Mouse (Mus musculus): Measurements from ENCODE around the gene Ptprm. TPM values are rescaled to one million over a fixed set of nuclear protein-coding genes. Genes with fewer than 3 reads are reported as not detected.

The Ptprm gene
- polyA plus RNA-seq, 1 experiment from 2014 or later: 19.7 TPM

DNA sequence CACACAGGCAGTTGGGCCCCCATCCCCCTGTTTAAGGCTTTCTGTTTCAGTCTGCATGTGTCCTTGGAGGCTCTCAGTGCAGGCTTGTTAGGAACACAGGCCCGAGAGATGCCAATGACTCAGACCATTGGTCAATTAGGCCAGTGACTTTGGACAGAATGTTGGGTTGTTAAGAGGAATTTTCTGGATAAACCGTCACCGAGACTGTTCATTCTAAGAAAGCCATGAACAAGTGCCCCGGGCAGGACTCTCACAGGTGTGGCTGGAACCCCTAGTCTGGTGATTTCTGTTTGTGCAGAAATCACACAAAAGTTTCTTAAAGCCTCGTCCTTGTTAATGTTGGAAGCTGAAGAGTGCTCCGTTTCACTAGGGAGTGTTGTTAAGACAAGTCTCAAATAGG is 615.9 kb downstream of the Ptprm start:
- Histone ChIP-seq H3K36me3 (ENCODE audit: control insufficient read depth, insufficient read depth, low read length) (no peaks in the 10 kb centered on the region), H3K4me2 (ENCODE audit: low read length) (no peak overlapping the region), H3K9ac (ENCODE audit: low read depth, low read length) (no peak overlapping the region), H3K4me1 (ENCODE audit: control insufficient read depth, insufficient read depth, low read length) (peaks cover 3% of the 10 kb centered on the region; the same call in 1 of the 2 replicates), H3K4me3 (ENCODE audit: low read depth, low read length) (no peak overlapping the region), H3K9me3 (replicated peaks; ENCODE audit: control insufficient read depth, low read length, poor library complexity, severe bottlenecking) (no peaks in the 10 kb centered on the region), H3K27me3 (ENCODE audit: control insufficient read depth, insufficient read depth, low read depth, low read length) (no peaks in the 10 kb centered on the region), H3K27ac (ENCODE audit: low read length) (no peak overlapping the region)
- ATAC-seq: no peak
- WGBS: 86% methylated on average over 6 of the region's 6 CpGs

DNA sequence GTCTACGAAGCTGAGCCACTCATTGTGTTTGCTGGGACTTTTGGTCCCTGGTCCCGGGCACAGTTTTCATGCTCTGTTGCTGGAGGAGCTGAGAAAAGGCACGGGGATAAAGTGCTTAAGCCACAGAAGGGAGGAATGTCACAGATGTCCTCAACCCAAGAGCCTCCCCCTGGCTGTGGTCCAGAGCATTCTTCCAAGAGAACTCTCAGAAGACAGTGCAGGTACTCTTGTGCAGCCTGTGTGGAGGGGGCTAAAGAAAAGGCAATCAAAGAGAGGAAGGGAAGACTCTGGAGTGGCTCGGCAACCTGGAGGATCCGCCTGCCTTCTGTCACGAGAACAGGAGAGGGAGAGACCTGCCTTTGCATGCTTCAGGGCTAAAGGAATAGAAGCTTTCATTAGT is 617.8 kb downstream of the Ptprm start:
- Histone ChIP-seq H3K27me3 (ENCODE audit: control insufficient read depth, insufficient read depth, low read depth, low read length) (no peaks in the 10 kb centered on the region), H3K4me2 (ENCODE audit: low read length) (no peak overlapping the region), H3K27ac (ENCODE audit: low read length) (no peak overlapping the region), H3K4me3 (ENCODE audit: low read depth, low read length) (no peak overlapping the region), H3K4me1 (ENCODE audit: control insufficient read depth, insufficient read depth, low read length) (peaks cover 3% of the 10 kb centered on the region; the same call in 1 of the 2 replicates), H3K9me3 (replicated peaks; ENCODE audit: control insufficient read depth, low read length, poor library complexity, severe bottlenecking) (no peaks in the 10 kb centered on the region), H3K9ac (ENCODE audit: low read depth, low read length) (no peak overlapping the region), H3K36me3 (ENCODE audit: control insufficient read depth, insufficient read depth, low read length) (no peaks in the 10 kb centered on the region)
- 25% methylated on average over 6 of the region's 6 CpGs for WGBS
- ATAC-seq: no peak

DNA sequence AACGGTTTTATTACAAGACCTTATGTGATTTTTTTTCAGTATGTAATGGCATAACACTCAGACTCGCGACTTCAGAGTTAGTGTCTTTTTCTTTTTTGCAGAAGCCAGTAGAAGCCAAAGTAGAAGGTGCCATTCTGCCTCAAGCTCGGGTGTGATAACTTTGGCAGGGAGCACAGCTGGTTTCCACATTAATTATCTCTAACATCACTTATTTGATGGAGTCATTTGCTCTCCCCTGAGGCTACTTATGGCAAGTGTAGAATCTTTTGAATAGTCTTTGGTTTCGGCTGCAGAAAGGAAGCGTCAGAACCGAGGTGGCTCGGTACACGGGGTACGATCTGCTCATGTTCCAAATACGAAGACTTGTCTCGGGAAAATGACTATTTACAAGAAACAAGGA is 620.7 kb downstream of the Ptprm start:
- no peak overlapping the region for H3K4me3 ChIP-seq (ENCODE audit: low read depth, low read length)
- peaks cover 3% of the 10 kb centered on the region; the same call in 1 of the 2 replicates for H3K4me1 ChIP-seq (ENCODE audit: control insufficient read depth, insufficient read depth, low read length)
- no peak for ATAC-seq
- no peaks in the 10 kb centered on the region for H3K9me3 ChIP-seq (replicated peaks; ENCODE audit: control insufficient read depth, low read length, poor library complexity, severe bottlenecking)
- no peaks in the 10 kb centered on the region for H3K27me3 ChIP-seq (ENCODE audit: control insufficient read depth, insufficient read depth, low read depth, low read length)
- H3K4me2 ChIP-seq (ENCODE audit: low read length): no peak overlapping the region
- no peak overlapping the region for H3K9ac ChIP-seq (ENCODE audit: low read depth, low read length)
- no peak overlapping the region for H3K27ac ChIP-seq (ENCODE audit: low read length)
- H3K36me3 ChIP-seq (ENCODE audit: control insufficient read depth, insufficient read depth, low read length): no peaks in the 10 kb centered on the region
- WGBS: 69% methylated on average over 12 of the region's 12 CpGs

DNA sequence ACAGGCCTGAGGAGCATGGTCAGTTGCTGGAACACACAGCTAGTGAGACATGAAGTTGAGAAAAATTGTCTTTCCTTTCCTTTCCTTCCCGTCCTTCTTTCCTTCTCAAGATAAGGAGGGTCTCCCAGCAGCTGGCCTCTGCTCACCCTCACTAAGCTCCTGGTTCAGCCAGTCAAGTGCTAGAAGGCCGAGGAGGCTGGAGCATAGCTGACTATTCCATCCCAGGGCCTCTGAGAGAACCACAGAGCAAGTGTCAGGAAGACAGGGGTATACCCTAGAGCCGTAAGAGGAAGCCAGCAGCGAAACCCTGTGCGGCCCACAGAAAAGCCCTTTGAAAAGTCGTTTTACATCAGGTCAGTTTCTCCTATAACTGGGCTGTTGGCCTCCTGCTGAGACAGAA is 624.3 kb downstream of the Ptprm start:
- Histone ChIP-seq H3K27me3 (ENCODE audit: control insufficient read depth, insufficient read depth, low read depth, low read length) (no peaks in the 10 kb centered on the region), H3K9me3 (replicated peaks; ENCODE audit: control insufficient read depth, low read length, poor library complexity, severe bottlenecking) (no peaks in the 10 kb centered on the region), H3K27ac (ENCODE audit: low read length) (no peak overlapping the region), H3K4me3 (ENCODE audit: low read depth, low read length) (no peak overlapping the region), H3K4me2 (ENCODE audit: low read length) (no peak overlapping the region), H3K4me1 (ENCODE audit: control insufficient read depth, insufficient read depth, low read length) (no peaks in the 10 kb centered on the region), H3K9ac (ENCODE audit: low read depth, low read length) (no peak overlapping the region), H3K36me3 (ENCODE audit: control insufficient read depth, insufficient read depth, low read length) (no peaks in the 10 kb centered on the region)
- 67% methylated on average over 6 of the region's 6 CpGs for whole genome bisulfite sequencing
- ATAC-seq: no peak

DNA sequence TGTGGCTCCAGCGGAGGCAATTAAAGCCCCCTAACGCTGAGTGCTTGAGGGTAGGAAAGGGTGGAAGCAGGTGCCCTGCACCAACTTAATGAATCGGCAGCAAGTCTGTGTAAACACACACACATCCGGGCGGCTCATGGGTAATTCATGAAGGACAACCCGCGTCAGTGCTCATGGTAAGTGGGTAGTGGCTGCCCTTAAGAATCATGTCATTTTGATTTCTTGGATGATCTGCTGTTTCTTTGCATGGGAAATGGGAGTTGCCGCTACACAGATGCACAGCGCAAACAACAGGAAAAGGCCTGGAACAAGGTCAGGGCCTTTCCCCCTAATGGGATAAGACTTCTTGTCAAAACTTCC is 633.3 kb downstream of the Ptprm start:
- 38% methylated on average over 9 of the region's 9 CpGs for WGBS
- H3K36me3 ChIP-seq (ENCODE audit: control insufficient read depth, insufficient read depth, low read length): no peaks in the 10 kb centered on the region
- no peaks in the 10 kb centered on the region for H3K9me3 ChIP-seq (replicated peaks; ENCODE audit: control insufficient read depth, low read length, poor library complexity, severe bottlenecking)
- H3K4me2 ChIP-seq (ENCODE audit: low read length): 0 out of 2 replicates have a peak overlapping the region, but pooled peaks have one; percentile 10
- H3K27me3 ChIP-seq (ENCODE audit: control insufficient read depth, insufficient read depth, low read depth, low read length): no peaks in the 10 kb centered on the region
- ATAC-seq: peak; percentile 90
- H3K27ac ChIP-seq (ENCODE audit: low read length): no peak overlapping the region
- H3K9ac ChIP-seq (ENCODE audit: low read depth, low read length): no peak overlapping the region
- H3K4me1 ChIP-seq (ENCODE audit: control insufficient read depth, insufficient read depth, low read length): peaks cover 9% of the 10 kb centered on the region
- H3K4me3 ChIP-seq (ENCODE audit: low read depth, low read length): no peak overlapping the region

DNA sequence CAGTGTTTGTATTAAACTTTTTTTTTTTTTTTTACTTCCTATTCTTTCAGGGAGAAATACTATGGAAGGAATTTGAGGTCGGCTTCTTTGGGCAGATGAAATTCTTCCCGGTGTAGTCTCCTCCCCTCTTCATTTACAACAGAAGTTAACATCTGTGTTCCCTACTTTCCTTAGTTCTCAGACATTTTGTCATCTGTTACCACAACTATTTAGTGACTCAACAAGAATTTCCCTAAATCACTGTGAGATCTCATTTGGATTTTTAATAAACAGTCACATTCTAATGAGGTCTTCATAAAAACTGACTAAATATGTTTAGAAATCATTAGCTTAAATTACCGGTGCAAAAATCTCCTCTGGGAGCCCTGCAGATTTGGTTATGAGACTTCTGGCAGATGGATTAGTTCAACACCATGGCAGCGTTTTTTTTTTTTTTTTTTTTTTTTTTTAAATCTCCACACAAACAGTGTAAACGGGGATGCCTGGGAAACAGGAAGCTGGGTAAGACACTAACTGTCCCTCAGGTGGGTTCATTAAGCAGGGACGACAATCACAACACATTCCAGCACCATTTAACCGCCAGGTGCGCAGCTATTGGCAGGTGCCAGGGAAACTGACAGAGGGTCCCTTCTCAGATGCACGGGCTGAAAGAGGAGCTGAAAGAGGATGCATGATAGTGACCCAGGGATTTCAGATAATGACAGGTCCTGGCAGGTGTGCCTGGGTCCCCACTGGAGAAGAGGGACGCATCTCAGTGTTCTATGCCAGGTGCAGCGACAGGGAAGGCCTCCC is 633.9 kb downstream of the Ptprm start:
- 0 out of 2 replicates have a peak overlapping the region, but pooled peaks have one; percentile 10 for H3K4me2 ChIP-seq (ENCODE audit: low read length)
- no peaks in the 10 kb centered on the region for H3K36me3 ChIP-seq (ENCODE audit: control insufficient read depth, insufficient read depth, low read length)
- no peak overlapping the region for H3K9ac ChIP-seq (ENCODE audit: low read depth, low read length)
- H3K27me3 ChIP-seq (ENCODE audit: control insufficient read depth, insufficient read depth, low read depth, low read length): no peaks in the 10 kb centered on the region
- no peak overlapping the region for H3K4me3 ChIP-seq (ENCODE audit: low read depth, low read length)
- H3K27ac ChIP-seq (ENCODE audit: low read length): no peak overlapping the region
- H3K4me1 ChIP-seq (ENCODE audit: control insufficient read depth, insufficient read depth, low read length): peaks cover 9% of the 10 kb centered on the region
- ATAC-seq: no peak; the same call in none of the 2 replicates
- WGBS: 36% methylated on average over 11 of the region's 11 CpGs
- no peaks in the 10 kb centered on the region for H3K9me3 ChIP-seq (replicated peaks; ENCODE audit: control insufficient read depth, low read length, poor library complexity, severe bottlenecking)

DNA sequence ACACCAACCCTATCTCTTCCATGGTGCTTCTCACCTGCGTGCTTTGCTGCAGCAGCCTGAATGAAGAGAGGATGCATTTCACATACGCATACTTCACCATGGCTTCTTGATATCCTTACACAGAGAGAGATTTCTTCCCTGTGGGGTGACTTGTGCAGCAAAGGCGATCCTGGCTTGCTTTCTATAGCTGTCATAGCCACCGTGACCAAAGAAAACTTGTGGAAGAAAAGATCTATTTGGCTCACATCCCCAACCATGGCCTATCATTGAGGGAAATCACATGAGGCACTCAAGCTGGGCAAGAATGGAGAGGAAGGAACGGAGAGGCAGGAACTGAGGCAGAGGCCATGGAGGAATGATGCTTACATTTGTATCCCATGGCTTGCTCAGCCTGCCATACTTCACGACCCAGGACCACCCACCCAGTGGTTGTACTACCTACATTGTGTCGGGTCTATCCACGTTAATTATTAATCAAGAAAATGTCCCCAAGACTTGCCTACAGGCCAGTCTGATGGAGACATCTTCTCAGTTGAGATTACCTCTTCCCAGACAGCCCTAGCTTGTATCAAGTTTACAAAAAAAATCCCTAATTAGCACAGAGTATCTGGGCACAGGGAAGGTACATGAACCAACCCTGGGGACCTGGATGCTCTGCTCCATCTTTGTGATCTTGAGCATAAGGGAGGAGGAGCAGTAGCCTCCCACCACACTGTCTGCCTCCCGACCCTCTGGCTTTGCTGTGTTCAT is 641.6 kb downstream of the Ptprm start:
- H3K27me3 ChIP-seq (ENCODE audit: control insufficient read depth, insufficient read depth, low read depth, low read length): no peaks in the 10 kb centered on the region
- H3K4me3 ChIP-seq (ENCODE audit: low read depth, low read length): no peak overlapping the region
- H3K9me3 ChIP-seq (replicated peaks; ENCODE audit: control insufficient read depth, low read length, poor library complexity, severe bottlenecking): no peaks in the 10 kb centered on the region
- H3K27ac ChIP-seq (ENCODE audit: low read length): no peak overlapping the region
- ATAC-seq: no peak
- peaks cover 3% of the 10 kb centered on the region; the same call in 1 of the 2 replicates for H3K4me1 ChIP-seq (ENCODE audit: control insufficient read depth, insufficient read depth, low read length)
- no peaks in the 10 kb centered on the region for H3K36me3 ChIP-seq (ENCODE audit: control insufficient read depth, insufficient read depth, low read length)
- H3K9ac ChIP-seq (ENCODE audit: low read depth, low read length): no peak overlapping the region
- no peak overlapping the region for H3K4me2 ChIP-seq (ENCODE audit: low read length)
- 88% methylated on average over 9 of the region's 9 CpGs for WGBS

DNA sequence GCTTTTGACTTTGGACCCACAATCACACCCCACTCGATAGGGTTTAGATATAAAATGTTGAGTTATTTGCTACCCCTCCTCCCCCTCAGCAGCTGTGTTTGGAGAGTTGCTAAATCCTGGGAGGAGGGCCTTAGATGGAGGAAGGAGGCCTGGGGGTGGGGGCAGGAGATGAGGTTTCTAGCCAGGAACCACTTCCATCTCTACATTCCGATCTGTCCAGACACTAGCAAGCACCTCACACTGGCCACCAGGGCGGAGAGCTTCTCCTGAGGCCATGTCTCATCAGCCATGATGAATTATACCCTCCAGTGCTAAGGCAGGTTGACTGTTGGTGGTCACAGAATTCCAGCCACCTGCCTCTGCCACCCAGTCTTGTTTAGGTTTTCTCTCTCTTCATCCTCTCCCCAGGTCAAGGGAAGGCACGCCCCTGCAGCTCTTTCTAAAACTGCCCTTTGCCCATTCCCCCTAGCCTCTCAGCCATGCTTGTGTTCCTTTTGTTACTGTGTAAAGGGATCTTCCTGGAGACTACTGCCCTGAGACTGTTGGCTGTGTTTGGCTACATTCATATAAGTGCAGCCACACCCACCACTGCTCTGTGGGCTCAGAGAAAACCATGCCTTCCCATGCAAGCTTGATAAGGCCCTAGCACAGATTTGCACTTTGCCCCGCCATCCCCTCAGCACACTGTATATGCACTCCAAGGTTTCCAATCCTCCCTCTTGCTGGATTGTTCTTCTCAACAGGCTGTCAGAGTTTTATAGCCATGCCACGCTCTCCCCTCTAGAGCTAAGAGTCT is 642.8 kb downstream of the Ptprm start:
- Histone ChIP-seq H3K4me2 (ENCODE audit: low read length) (no peak overlapping the region), H3K27me3 (ENCODE audit: control insufficient read depth, insufficient read depth, low read depth, low read length) (no peaks in the 10 kb centered on the region), H3K9ac (ENCODE audit: low read depth, low read length) (no peak overlapping the region), H3K4me3 (ENCODE audit: low read depth, low read length) (no peak overlapping the region), H3K27ac (ENCODE audit: low read length) (0 out of 2 replicates have a peak overlapping the region, but pooled peaks have one; percentile 2), H3K36me3 (ENCODE audit: control insufficient read depth, insufficient read depth, low read length) (no peaks in the 10 kb centered on the region), H3K4me1 (ENCODE audit: control insufficient read depth, insufficient read depth, low read length) (peaks cover 3% of the 10 kb centered on the region; the same call in 1 of the 2 replicates), H3K9me3 (replicated peaks; ENCODE audit: control insufficient read depth, low read length, poor library complexity, severe bottlenecking) (no peaks in the 10 kb centered on the region)
- ATAC-seq: no peak
- 77% methylated on average over 6 of the region's 6 CpGs for WGBS

All from midbrain, embryonic 16.5 days (tissue).